Mouse (Mus musculus): Measurements from ENCODE around the gene Abcb7.

DNA sequence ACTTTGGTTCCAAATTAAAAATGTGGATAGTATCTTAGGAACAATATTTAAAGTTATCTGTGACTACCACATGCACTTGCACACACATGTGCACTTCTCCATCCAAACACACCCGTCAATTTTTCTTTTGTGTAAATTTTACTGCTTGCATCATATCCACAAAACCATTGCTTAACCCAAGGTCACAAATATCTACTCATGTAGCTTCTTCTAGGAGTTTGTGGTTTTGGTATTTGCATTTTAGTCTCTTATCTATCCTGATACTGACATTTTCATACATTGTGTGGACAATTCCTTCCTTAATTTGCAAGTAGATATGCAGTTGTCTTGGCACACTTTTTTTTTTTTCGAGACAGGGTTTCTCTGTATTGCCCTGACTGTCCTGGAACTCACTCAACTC lies 149.3 kb downstream of the Abcb7 start:
- TF ChIP-seq CTCF (IDR thresholded peaks at IDR 0.05; ENCODE audit: low read depth) (no peak), EP300 (optimal IDR thresholded peaks at IDR 0.05) (no peak)
